Mouse (Mus musculus): Measurements from ENCODE around the gene 4931422A03Rik. TPM values are rescaled to one million over a fixed set of nuclear protein-coding genes. Genes with fewer than 3 reads are reported as not detected.
"Not testable (repeated sequence)": the region's sequence is repeated elsewhere in the genome, so short reads cannot be mapped to it uniquely, and the experiment has no call there.

4931422A03Rik gene
- polyA plus RNA-seq, 1 experiment from 2014 or later = 1.9 TPM

DNA sequence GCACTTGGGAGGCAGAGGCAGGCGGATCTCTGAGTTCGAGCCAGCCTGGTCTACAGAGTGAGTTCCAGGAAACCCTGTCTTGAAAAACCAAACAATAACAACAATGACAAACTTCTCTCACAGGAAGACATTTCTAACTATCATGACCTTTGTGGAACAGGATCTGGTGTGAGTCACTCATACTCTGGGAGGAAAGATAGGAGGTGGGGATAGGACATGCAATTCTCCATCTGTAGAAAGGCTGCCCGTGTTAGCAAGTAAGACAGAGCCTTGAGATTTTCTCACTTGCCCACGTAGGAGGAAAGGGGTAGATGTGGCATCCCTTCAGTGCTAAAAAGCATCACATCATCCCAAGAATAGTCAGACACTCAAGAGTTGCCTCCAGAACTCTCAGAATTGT lies 26.3 kb downstream of the 4931422A03Rik start:
- H3K27ac ChIP-seq (ENCODE audit: low read length) = no peak overlapping the region
- no peaks in the 10 kb centered on the region for H3K36me3 ChIP-seq (ENCODE audit: control insufficient read depth, insufficient read depth, low read length)
- no peak overlapping the region for H3K4me3 ChIP-seq (ENCODE audit: low read length)
- no peaks in the 10 kb centered on the region for H3K27me3 ChIP-seq (ENCODE audit: control insufficient read depth, insufficient read depth, low read depth, low read length)
- H3K4me1 ChIP-seq (replicated peaks; ENCODE audit: control insufficient read depth, insufficient read depth, low read length) = no peaks in the 10 kb centered on the region
- H3K9ac ChIP-seq (ENCODE audit: low read length) = no peak overlapping the region
- 70% methylated on average over 4 of the region's 4 CpGs for WGBS
- no peak for ATAC-seq (ENCODE audit: low read depth)
- H3K9me3 ChIP-seq (ENCODE audit: control insufficient read depth, low read length) = no peaks in the 10 kb centered on the region
- no peak overlapping the region for H3K4me2 ChIP-seq (ENCODE audit: low read depth, low read length)

DNA sequence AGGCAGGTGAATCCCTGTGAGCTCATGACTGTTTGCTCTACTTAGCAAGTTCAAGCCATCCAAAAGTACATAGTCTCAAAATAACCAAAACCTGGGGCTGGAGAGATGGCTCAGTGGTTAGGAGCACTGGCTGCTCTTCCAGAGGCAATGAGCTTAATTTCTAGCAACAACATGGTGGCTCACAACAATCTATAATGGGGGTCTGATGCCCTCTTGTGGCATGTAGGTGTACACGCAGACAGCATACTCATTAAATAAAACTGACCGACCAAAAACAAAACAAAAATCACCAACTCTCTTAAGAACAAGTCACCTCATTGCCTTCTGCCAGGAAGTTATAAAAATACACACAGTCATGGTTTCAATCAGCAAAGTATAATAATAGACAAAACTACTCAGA lies 27.1 kb downstream of the 4931422A03Rik start:
- 25% methylated on average over 2 of the region's 2 CpGs for WGBS

DNA sequence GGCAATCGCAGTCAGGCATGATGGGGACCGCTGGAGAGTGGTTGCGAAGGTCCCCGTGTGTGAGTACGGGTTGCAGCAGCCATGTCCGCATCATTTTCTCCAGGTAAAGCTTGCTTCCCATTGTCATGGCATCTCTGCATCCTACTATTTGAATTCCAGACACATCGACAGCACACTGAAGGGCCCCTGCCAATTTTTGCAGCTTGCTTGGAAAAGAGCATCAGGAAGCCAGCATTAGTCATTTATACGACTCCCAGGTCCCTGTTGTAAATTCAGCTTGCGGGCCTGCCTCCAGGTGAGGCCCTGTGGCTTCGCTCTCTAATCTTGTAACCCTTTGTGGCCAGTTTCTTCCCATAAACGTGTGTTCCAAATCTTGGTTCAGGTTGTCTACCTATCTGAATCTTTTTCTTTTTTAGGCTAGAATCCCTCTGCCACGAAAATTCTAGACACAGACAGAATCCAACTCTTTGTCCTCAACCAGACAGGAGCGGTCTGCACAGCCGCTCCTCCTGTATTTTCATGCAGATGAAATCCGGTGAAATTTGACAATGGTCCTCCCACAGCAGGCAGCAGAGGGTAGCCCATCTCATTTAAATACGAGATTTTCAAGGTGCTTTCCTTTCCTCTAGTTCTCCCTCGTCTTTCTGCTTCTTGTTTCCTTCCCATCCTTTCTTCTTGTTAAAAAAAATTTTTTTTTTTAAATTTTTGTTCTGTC lies 35.4 kb downstream of the 4931422A03Rik start:
- Histone ChIP-seq H3K4me1 (replicated peaks; ENCODE audit: control insufficient read depth, insufficient read depth, low read length) (no peaks in the 10 kb centered on the region), H3K4me3 (ENCODE audit: low read length) (no peak overlapping the region), H3K4me2 (ENCODE audit: low read depth, low read length) (no peak overlapping the region), H3K27me3 (ENCODE audit: control insufficient read depth, insufficient read depth, low read depth, low read length) (no peaks in the 10 kb centered on the region; the same call in 1 of the 2 replicates), H3K36me3 (ENCODE audit: control insufficient read depth, insufficient read depth, low read length) (no peaks in the 10 kb centered on the region), H3K27ac (ENCODE audit: low read length) (no peak overlapping the region), H3K9me3 (ENCODE audit: control insufficient read depth, low read length) (no peaks in the 10 kb centered on the region), H3K9ac (ENCODE audit: low read length) (no peak overlapping the region)
- WGBS = 39% methylated on average over 17 of the region's 17 CpGs
- ATAC-seq (ENCODE audit: low read depth) = no peak

More for the DNA sequence above, 27.1 kb downstream of the 4931422A03Rik start:
- no peaks in the 10 kb centered on the region for H3K27me3 ChIP-seq (ENCODE audit: control insufficient read depth, insufficient read depth, low read depth, low read length)
- no peak overlapping the region for H3K4me3 ChIP-seq (ENCODE audit: low read length)
- H3K36me3 ChIP-seq (ENCODE audit: control insufficient read depth, insufficient read depth, low read length) = no peaks in the 10 kb centered on the region
- H3K9me3 ChIP-seq (ENCODE audit: control insufficient read depth, low read length) = no peaks in the 10 kb centered on the region
- ATAC-seq (ENCODE audit: low read depth) = no peak
- no peak overlapping the region for H3K4me2 ChIP-seq (ENCODE audit: low read depth, low read length)
- H3K9ac ChIP-seq (ENCODE audit: low read length) = no peak overlapping the region
- no peaks in the 10 kb centered on the region for H3K4me1 ChIP-seq (replicated peaks; ENCODE audit: control insufficient read depth, insufficient read depth, low read length)
- H3K27ac ChIP-seq (ENCODE audit: low read length) = no peak overlapping the region

DNA sequence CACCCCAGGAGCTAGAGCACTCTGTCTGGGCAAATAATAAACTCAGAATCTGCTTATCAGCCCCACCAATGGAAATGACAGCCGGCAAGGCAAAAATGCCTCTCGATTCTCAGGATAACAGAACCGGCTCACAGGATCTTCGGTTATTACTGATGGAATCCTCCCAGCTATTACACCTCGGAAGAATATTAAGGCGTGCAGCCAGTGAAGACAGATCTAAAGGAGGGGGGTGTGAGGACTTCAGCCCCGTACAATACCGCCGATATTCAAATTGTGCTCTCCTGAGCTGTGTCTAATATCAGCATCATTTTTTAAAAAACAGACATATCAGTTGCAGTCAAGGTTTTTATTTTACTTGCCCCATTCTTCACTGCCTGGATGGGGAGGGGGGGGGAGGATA lies 36.0 kb downstream of the 4931422A03Rik start:
- Histone ChIP-seq H3K27me3 (ENCODE audit: control insufficient read depth, insufficient read depth, low read depth, low read length) (no peaks in the 10 kb centered on the region; the same call in 1 of the 2 replicates), H3K9ac (ENCODE audit: low read length) (no peak overlapping the region), H3K4me3 (ENCODE audit: low read length) (no peak overlapping the region), H3K9me3 (ENCODE audit: control insufficient read depth, low read length) (no peaks in the 10 kb centered on the region), H3K4me2 (ENCODE audit: low read depth, low read length) (no peak overlapping the region), H3K4me1 (replicated peaks; ENCODE audit: control insufficient read depth, insufficient read depth, low read length) (no peaks in the 10 kb centered on the region), H3K27ac (ENCODE audit: low read length) (no peak overlapping the region), H3K36me3 (ENCODE audit: control insufficient read depth, insufficient read depth, low read length) (no peaks in the 10 kb centered on the region)
- WGBS = 59% methylated on average over 9 of the region's 9 CpGs
- ATAC-seq (ENCODE audit: low read depth) = no peak

DNA sequence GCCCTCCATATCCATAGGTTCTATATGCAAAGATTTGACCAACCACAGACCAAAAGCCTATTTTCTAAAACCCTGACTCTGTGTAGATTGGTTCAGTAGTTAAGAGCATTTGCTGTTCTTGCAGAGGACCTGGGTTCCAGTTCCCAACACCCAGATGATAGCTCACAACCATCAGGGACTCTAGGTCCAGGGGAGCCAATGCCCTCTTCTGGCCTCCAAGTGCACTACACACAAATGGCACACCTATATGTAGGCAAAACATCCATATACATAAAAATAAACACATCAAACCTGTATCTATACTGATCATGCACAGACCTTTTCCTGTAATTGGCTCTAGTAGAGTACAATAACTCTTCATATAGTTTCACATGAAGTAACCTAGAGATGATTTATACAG lies 36.9 kb downstream of the 4931422A03Rik start:
- H3K27me3 ChIP-seq (ENCODE audit: control insufficient read depth, insufficient read depth, low read depth, low read length) = no peaks in the 10 kb centered on the region; the same call in 1 of the 2 replicates
- H3K4me1 ChIP-seq (replicated peaks; ENCODE audit: control insufficient read depth, insufficient read depth, low read length) = no peaks in the 10 kb centered on the region
- no peak for ATAC-seq (ENCODE audit: low read depth)
- H3K9ac ChIP-seq (ENCODE audit: low read length) = no peak overlapping the region
- H3K27ac ChIP-seq (ENCODE audit: low read length) = no peak overlapping the region
- no peaks in the 10 kb centered on the region for H3K36me3 ChIP-seq (ENCODE audit: control insufficient read depth, insufficient read depth, low read length)
- H3K4me3 ChIP-seq (ENCODE audit: low read length) = no peak overlapping the region
- H3K9me3 ChIP-seq (ENCODE audit: control insufficient read depth, low read length) = no peaks in the 10 kb centered on the region
- no peak overlapping the region for H3K4me2 ChIP-seq (ENCODE audit: low read depth, low read length)

DNA sequence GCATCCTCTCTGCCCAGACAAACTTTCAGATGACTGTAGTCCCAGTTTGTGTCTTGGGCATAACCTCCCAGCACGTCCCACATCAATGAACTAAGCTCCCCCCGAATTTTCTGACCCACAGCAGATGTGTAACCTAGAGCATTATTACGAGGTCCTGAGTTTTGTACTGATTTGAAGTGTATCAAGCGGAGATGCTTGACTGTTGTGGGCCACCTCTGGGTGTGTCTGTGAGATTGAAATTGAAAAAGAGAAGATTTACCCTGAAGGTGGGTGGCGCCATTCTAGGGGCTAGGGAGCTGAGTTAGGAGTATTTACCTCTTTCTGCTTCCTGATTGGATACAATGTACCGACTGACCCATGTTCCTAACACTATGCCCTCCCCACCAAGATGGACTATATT lies 38.4 kb downstream of the 4931422A03Rik start:
- Histone ChIP-seq H3K9me3 (ENCODE audit: control insufficient read depth, low read length) (no peaks in the 10 kb centered on the region), H3K9ac (ENCODE audit: low read length) (no peak overlapping the region), H3K4me1 (replicated peaks; ENCODE audit: control insufficient read depth, insufficient read depth, low read length) (no peaks in the 10 kb centered on the region), H3K36me3 (ENCODE audit: control insufficient read depth, insufficient read depth, low read length) (no peaks in the 10 kb centered on the region), H3K4me3 (ENCODE audit: low read length) (no peak overlapping the region), H3K4me2 (ENCODE audit: low read depth, low read length) (no peak overlapping the region), H3K27ac (ENCODE audit: low read length) (no peak overlapping the region), H3K27me3 (ENCODE audit: control insufficient read depth, insufficient read depth, low read depth, low read length) (no peaks in the 10 kb centered on the region; the same call in 1 of the 2 replicates)
- 86% methylated on average over 6 of the region's 6 CpGs for WGBS
- no peak for ATAC-seq (ENCODE audit: low read depth)

DNA sequence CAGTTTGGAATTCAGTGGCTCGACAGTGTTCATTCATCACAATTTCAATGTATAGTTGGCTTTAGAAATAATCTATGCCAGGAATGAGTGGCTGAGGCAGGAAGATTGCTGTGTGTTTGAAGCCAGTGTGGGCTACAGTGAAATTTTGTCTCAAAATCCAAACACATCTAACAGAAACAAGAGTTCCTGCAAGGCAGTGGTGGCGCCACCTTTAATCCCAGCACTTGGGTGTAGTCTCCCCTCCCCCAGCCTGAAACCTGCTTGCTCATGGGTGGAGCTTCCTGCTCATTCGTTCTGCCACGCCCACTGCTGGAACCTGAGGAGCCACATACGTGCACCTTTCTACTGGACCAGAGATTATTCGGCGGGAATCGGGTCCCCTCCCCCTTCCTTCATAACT lies 40.6 kb downstream of the 4931422A03Rik start:
- H3K27ac ChIP-seq (ENCODE audit: low read length); H3K36me3 ChIP-seq (ENCODE audit: control insufficient read depth, insufficient read depth, low read length); H3K4me2 ChIP-seq (ENCODE audit: low read depth, low read length); H3K9ac ChIP-seq (ENCODE audit: low read length); H3K9me3 ChIP-seq (ENCODE audit: control insufficient read depth, low read length); H3K4me3 ChIP-seq (ENCODE audit: low read length); H3K27me3 ChIP-seq (ENCODE audit: control insufficient read depth, insufficient read depth, low read depth, low read length); H3K4me1 ChIP-seq (replicated peaks; ENCODE audit: control insufficient read depth, insufficient read depth, low read length); ATAC-seq (ENCODE audit: low read depth): not testable (repeated sequence)
- WGBS = 50% methylated on average over 5 of the region's 8 CpGs

DNA sequence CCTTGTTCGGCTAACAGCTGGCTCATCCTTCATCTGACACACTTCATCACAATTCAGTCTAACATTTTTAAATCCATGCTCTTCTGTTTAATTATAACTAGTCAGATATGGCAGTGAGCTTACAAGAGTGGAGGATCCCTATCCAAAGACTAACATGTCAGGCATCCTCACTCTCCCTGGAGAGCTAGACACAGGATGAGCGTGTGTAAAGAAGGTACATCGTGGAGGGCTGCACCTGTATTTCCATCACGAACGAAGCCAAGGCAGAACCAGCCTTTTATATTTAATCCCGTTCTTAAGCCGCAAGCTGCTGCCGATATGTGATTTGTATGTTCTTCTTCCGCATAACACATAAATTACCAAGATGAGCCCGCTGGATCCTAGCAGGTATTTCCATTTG lies 45.0 kb downstream of the 4931422A03Rik start:
- Histone ChIP-seq H3K9ac (ENCODE audit: low read length) (no peak overlapping the region), H3K4me2 (ENCODE audit: low read depth, low read length) (no peak overlapping the region), H3K9me3 (ENCODE audit: control insufficient read depth, low read length) (no peaks in the 10 kb centered on the region), H3K4me1 (replicated peaks; ENCODE audit: control insufficient read depth, insufficient read depth, low read length) (no peaks in the 10 kb centered on the region), H3K27me3 (ENCODE audit: control insufficient read depth, insufficient read depth, low read depth, low read length) (no peaks in the 10 kb centered on the region), H3K4me3 (ENCODE audit: low read length) (no peak overlapping the region), H3K27ac (ENCODE audit: low read length) (no peak overlapping the region), H3K36me3 (ENCODE audit: control insufficient read depth, insufficient read depth, low read length) (no peaks in the 10 kb centered on the region)
- no peak for ATAC-seq (ENCODE audit: low read depth)
- WGBS = 88% methylated on average over 10 of the region's 10 CpGs

DNA sequence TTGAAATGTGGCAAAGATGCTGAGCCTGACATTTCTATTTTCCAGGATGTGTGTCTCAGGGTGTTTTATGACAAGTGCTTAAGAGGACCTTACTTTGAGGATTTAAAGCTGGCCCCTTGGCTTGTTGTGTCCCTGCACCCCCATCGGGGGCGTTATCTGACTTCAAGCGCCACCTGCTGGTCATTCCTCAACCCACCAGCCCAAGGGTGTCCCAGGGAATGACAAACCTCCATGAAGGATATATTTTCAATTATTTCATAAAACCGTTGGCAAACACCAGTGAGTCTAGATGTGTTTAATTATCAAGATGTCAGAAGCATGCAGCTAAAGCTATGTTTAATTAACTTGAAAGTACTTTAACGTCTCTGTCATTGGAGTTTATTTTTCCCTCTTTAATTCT lies 45.9 kb downstream of the 4931422A03Rik start:
- no peak overlapping the region for H3K4me3 ChIP-seq (ENCODE audit: low read length)
- H3K9ac ChIP-seq (ENCODE audit: low read length) = no peak overlapping the region
- no peak overlapping the region for H3K4me2 ChIP-seq (ENCODE audit: low read depth, low read length)
- H3K4me1 ChIP-seq (replicated peaks; ENCODE audit: control insufficient read depth, insufficient read depth, low read length) = no peaks in the 10 kb centered on the region
- no peak overlapping the region for H3K27ac ChIP-seq (ENCODE audit: low read length)
- no peaks in the 10 kb centered on the region for H3K36me3 ChIP-seq (ENCODE audit: control insufficient read depth, insufficient read depth, low read length)
- peak; percentile 70 for ATAC-seq (ENCODE audit: low read depth)
- WGBS = 4% methylated on average over 5 of the region's 5 CpGs
- no peaks in the 10 kb centered on the region for H3K27me3 ChIP-seq (ENCODE audit: control insufficient read depth, insufficient read depth, low read depth, low read length)
- H3K9me3 ChIP-seq (ENCODE audit: control insufficient read depth, low read length) = no peaks in the 10 kb centered on the region

DNA sequence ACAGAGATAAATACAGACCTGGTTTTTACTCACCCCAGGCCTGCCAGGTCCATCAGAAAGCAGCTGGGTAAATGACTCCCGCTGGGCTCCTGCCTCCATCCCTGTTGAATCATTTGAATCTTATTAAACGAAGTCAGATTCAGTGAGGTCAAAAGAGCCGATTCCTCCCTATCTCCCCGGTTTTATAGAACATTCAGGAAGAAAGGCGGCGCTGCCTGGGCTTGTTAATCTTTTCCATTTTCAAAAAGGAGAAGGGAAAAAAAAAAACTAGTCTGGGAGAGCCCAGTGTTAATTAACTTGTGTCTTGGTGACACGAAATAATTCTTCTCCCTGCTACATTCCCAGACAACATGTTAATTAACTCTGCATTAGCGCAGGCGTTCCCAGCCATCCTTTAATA lies 50.4 kb downstream of the 4931422A03Rik start:
- Histone ChIP-seq H3K27me3 (ENCODE audit: control insufficient read depth, insufficient read depth, low read depth, low read length) (peaks cover 4% of the 10 kb centered on the region; the same call in 1 of the 2 replicates), H3K27ac (ENCODE audit: low read length) (no peak overlapping the region), H3K4me2 (ENCODE audit: low read depth, low read length) (no peak overlapping the region), H3K9ac (ENCODE audit: low read length) (no peak overlapping the region), H3K4me3 (ENCODE audit: low read length) (no peak overlapping the region), H3K4me1 (replicated peaks; ENCODE audit: control insufficient read depth, insufficient read depth, low read length) (no peaks in the 10 kb centered on the region), H3K9me3 (ENCODE audit: control insufficient read depth, low read length) (no peaks in the 10 kb centered on the region), H3K36me3 (ENCODE audit: control insufficient read depth, insufficient read depth, low read length) (no peaks in the 10 kb centered on the region)
- ATAC-seq (ENCODE audit: low read depth) = no peak
- 65% methylated on average over 9 of the region's 9 CpGs for WGBS

Data from lung, embryonic 16.5 days (tissue).